Mouse (Mus musculus): ENCODE data around the gene Slc16a3. TPM values are rescaled to one million over a fixed set of nuclear protein-coding genes. Genes with fewer than 3 reads are reported as not detected.

The Slc16a3 gene
- total and polyA plus RNA-seq, 2 experiments from 2014 or later, result 3.6 to 9.0 TPM

DNA sequence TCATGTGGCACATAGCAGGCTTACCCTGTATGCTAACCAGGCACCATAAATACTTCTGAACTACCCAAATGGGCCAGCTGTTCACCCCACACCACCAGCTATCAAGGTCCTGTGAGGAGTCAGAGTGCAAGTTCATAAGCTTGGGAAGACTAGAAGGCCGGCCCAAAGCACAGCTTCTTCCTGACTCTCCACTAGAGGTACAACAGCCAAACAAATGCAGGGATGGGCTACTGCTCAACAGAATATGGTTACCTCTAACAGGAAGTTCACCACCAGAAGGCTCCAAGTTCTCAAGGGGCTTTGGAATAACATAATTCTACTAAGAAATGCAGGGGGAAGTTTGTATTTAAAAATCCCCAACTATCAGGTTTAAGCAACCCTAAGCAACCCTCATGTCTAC lies 41.2 kb downstream of the Slc16a3 start:
- Histone ChIP-seq H3K36me3 (ENCODE audit: insufficient read depth) (0 out of 2 replicates have a peak, but pooled peaks cover 10% of the 10 kb centered on the region), H3K9ac (peak overlapping the region; percentile 99), H3K9me3 (ENCODE audit: low read length) (no peaks in the 10 kb centered on the region), H3K4me1 (ENCODE audit: insufficient read depth) (peaks cover 25% of the 10 kb centered on the region), H3K4me3 (ENCODE audit: low read depth, low read length) (peak overlapping the region; percentile 96), H3K4me2 (ENCODE audit: low read depth) (peak overlapping the region; percentile 71), H3K27me3 (ENCODE audit: insufficient read depth, low read length) (no peaks in the 10 kb centered on the region), H3K27ac (ENCODE audit: low read depth, low read length) (peak overlapping the region; percentile 96; the same call in 1 of the 2 replicates)
- TF ChIP-seq CTCF (IDR thresholded peaks at IDR 0.05; ENCODE audit: low read depth), result no peak
- 33% methylated on average over 1 of the region's 1 CpGs for WGBS
- ATAC-seq (no peak), DNase-seq (peak; percentile 8)

DNA sequence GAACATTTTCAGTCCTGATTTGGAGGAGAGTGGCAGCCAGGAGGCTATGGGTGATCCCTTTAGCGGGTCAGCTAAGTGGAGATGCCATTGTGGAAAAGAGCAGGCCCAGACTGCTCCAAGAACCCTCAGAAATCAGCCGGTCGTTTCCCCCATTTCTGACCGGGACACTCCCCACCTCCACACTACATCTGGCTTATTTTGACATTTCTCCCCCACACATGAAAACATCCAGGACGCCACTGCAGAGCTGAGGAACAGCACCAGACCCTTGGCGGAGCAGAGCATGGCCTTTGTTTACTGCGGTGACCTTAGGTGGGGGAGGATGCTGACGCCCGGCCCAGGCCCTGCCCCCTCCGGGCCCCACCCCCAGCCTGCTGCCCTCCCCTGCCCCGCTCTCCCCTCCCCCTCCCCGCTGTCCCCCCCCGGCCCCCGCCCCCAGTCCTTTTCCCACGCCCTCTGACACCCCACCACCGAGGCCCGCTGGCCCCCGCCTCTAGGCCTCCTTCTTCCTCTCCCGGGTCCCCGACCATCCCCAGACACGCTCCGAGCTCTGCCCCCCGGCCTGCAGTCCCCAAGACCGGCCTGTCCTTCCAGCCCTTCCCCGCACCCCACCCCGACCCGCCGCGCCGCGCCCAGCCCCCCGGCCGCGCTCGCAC lies 42.0 kb downstream of the Slc16a3 start:
- WGBS, result 2% methylated on average over 30 of the region's 35 CpGs
- DNase-seq, result peak; percentile 25
- peak overlapping the region; percentile 96 for H3K27ac ChIP-seq (ENCODE audit: low read depth, low read length)
- ATAC-seq, result peak; percentile 25; the same call in 1 of the 2 replicates
- peaks cover 25% of the 10 kb centered on the region for H3K4me1 ChIP-seq (ENCODE audit: insufficient read depth)
- H3K36me3 ChIP-seq (ENCODE audit: insufficient read depth), result 0 out of 2 replicates have a peak, but pooled peaks cover 8% of the 10 kb centered on the region
- H3K4me3 ChIP-seq (ENCODE audit: low read depth, low read length), result peak overlapping the region; percentile 96
- peak overlapping the region; percentile 99 for H3K9ac ChIP-seq
- no peaks in the 10 kb centered on the region for H3K27me3 ChIP-seq (ENCODE audit: insufficient read depth, low read length)
- H3K9me3 ChIP-seq (ENCODE audit: low read length), result no peaks in the 10 kb centered on the region
- TF ChIP-seq CTCF (IDR thresholded peaks at IDR 0.05; ENCODE audit: low read depth), result no peak
- peak overlapping the region; percentile 71 for H3K4me2 ChIP-seq (ENCODE audit: low read depth)

DNA sequence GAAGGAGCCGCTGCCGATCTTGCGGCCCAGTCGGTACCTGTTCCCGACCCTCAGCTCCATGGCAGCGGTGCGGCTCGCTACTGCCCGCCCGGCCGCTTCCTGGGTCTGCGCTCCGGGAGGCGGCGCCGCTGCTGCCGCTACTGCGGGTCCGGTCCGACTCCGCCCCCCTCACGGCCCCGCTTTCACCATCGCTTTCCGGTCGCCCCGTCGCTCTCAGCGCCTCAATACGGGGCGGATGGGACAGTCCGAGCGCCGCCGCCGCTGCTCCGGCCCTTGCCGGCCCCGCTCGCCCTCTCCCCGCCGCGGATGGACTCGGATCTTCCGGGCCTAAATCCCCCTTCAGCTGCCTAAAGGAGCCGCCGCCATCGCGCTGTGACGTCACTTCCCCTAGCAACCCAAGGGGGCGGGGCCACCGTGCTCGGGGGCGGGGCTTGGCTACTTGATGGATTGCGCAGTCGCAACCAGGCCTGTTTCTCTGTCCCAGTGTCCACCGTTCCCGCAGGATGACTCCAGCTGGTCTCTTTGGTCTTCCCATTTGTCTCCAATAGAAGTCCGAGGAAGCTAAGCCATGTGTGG lies 42.8 kb downstream of the Slc16a3 start, which contains the start of gene Csnk1d:
Gene Csnk1d (minus strand): TSS at position 380 of the 576 bp plus-strand sequence.
- peak within 1 kb of the TSS; percentile 96 for H3K27ac ChIP-seq (ENCODE audit: low read depth, low read length)
- H3K27me3 ChIP-seq (ENCODE audit: insufficient read depth, low read length), result no peaks in the 10 kb centered on the region
- ATAC-seq (peak; percentile 94), DNase-seq (peak; percentile 98)
- H3K4me1 ChIP-seq (ENCODE audit: insufficient read depth), result peaks cover 25% of the 10 kb centered on the region
- peak within 1 kb of the TSS; percentile 99 for H3K9ac ChIP-seq
- H3K9me3 ChIP-seq (ENCODE audit: low read length), result no peaks in the 10 kb centered on the region
- H3K4me3 ChIP-seq (ENCODE audit: low read depth, low read length), result peak within 1 kb of the TSS; percentile 96
- 2% methylated on average over 49 of the region's 59 CpGs for WGBS
- peak within 1 kb of the TSS; percentile 71 for H3K4me2 ChIP-seq (ENCODE audit: low read depth)
- TF ChIP-seq CTCF (IDR thresholded peaks at IDR 0.05; ENCODE audit: low read depth), result peak; percentile 33; the same call in 1 of the 2 replicates
- H3K36me3 ChIP-seq (ENCODE audit: insufficient read depth), result 0 out of 2 replicates have a peak, but pooled peaks cover under 1% of the 10 kb centered on the region

DNA sequence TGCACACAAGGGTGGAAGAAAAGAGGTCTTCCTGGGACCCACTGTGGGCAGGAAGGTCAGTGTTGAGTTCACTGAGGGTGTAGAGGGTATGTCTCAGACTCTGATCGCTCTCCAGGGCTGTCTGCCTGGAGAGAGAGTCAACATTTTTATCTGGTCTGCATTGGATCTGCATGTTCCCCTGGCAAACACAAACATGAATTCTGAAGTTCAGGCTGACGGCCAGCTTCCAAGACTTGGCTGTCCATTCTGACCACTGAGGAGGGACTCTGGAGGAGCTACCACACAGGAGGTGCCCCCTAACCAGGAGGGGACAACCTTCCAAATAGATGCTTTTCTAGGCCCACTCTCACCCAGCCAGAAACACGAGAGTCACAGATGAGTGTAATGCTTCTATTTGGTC lies 43.5 kb downstream of the Slc16a3 start:
- no peaks in the 10 kb centered on the region for H3K36me3 ChIP-seq (ENCODE audit: insufficient read depth)
- WGBS, result 56% methylated on average over 3 of the region's 3 CpGs
- H3K4me2 ChIP-seq (ENCODE audit: low read depth), result peak overlapping the region; percentile 71
- H3K27ac ChIP-seq (ENCODE audit: low read depth, low read length), result peak overlapping the region; percentile 96
- peak; percentile 6; the same call in 1 of the 2 replicates for ATAC-seq
- no peaks in the 10 kb centered on the region for H3K27me3 ChIP-seq (ENCODE audit: insufficient read depth, low read length)
- H3K4me3 ChIP-seq (ENCODE audit: low read depth, low read length), result peak overlapping the region; percentile 96
- H3K9me3 ChIP-seq (ENCODE audit: low read length), result no peaks in the 10 kb centered on the region
- TF ChIP-seq CTCF (IDR thresholded peaks at IDR 0.05; ENCODE audit: low read depth), result no peak
- no peak for DNase-seq
- peaks cover 25% of the 10 kb centered on the region for H3K4me1 ChIP-seq (ENCODE audit: insufficient read depth)
- peak overlapping the region; percentile 99 for H3K9ac ChIP-seq

DNA sequence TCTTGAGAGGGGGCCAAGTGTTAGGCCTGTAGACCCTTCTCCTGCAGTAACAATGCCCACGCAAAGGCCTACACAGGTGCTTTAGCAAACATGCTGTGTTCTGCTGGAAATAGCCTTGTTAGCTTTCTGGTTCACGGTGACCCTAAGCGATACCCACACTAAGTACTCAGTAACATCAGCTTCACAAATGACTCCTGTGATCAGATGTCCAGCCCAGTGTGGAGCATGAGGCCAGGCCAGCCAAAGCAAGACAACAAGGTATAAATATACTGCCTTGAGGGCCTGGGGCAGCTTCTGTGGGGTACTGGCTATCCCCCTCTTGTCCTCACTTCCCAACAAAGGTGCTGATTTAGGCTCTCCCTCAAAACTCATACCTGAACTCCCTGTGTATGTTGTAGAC lies 44.8 kb downstream of the Slc16a3 start:
- TF ChIP-seq CTCF (IDR thresholded peaks at IDR 0.05; ENCODE audit: low read depth), result no peak
- Histone ChIP-seq H3K36me3 (ENCODE audit: insufficient read depth) (no peaks in the 10 kb centered on the region), H3K9me3 (ENCODE audit: low read length) (no peaks in the 10 kb centered on the region), H3K9ac (no peak overlapping the region), H3K27ac (ENCODE audit: low read depth, low read length) (no peak overlapping the region), H3K4me3 (ENCODE audit: low read depth, low read length) (no peak overlapping the region), H3K4me2 (ENCODE audit: low read depth) (no peak overlapping the region), H3K27me3 (ENCODE audit: insufficient read depth, low read length) (no peaks in the 10 kb centered on the region), H3K4me1 (ENCODE audit: insufficient read depth) (peaks cover 24% of the 10 kb centered on the region)
- whole genome bisulfite sequencing, result 96% methylated on average over 3 of the region's 3 CpGs
- DNase-seq, result no peak
- ATAC-seq, result no peak

DNA sequence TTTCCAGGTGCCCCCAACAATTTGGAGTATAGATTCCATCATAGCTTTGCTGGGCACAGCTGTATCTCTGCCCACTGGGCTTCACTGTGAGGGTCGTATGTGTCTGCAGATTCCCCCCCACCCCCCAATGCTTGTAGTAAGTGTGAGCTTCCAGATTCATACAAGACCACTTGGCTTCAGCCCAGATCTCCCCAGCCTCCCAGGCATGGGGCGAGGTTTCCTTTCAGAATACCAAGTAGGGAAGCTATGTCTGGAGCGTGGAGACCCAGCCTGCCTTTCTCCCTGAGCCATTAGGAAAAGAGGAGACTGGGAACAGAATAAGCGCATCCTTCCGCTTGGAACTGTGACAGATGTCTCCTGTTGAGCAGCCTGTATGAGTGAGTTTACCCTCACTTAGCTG lies 45.3 kb downstream of the Slc16a3 start:
- no peak for ATAC-seq
- 55% methylated on average over 5 of the region's 5 CpGs for WGBS
- Histone ChIP-seq H3K27ac (ENCODE audit: low read depth, low read length) (no peak overlapping the region), H3K4me1 (ENCODE audit: insufficient read depth) (peaks cover 19% of the 10 kb centered on the region), H3K4me2 (ENCODE audit: low read depth) (no peak overlapping the region), H3K36me3 (ENCODE audit: insufficient read depth) (no peaks in the 10 kb centered on the region), H3K9ac (no peak overlapping the region), H3K4me3 (ENCODE audit: low read depth, low read length) (no peak overlapping the region), H3K9me3 (ENCODE audit: low read length) (no peaks in the 10 kb centered on the region), H3K27me3 (ENCODE audit: insufficient read depth, low read length) (no peaks in the 10 kb centered on the region)
- no peak for DNase-seq
- no peak for TF ChIP-seq CTCF (IDR thresholded peaks at IDR 0.05; ENCODE audit: low read depth)

DNA sequence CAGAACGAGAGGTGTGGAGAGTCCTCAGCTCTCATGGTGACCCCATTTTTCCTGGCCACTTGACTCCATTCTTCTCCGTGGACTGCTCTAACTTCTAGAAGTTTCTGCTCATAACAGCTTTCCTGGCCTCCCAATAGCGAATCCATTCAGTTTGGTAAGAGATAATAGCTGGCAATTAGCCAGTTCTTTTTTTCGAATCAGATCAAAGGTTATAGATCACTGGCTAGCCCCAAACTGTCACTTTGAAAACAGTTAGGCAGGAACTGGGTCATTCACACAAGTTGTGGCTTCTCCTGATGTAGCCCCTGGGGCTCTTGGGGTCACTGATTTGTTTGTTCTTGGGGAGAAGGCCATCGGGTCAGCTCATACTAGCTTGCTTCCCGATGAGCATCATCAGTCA lies 46.5 kb downstream of the Slc16a3 start:
- no peak overlapping the region for H3K27ac ChIP-seq (ENCODE audit: low read depth, low read length)

More for the DNA sequence above, 46.5 kb downstream of the Slc16a3 start:
- 88% methylated on average over 6 of the region's 6 CpGs for WGBS
- H3K4me1 ChIP-seq (ENCODE audit: insufficient read depth), result peaks cover 9% of the 10 kb centered on the region; the same call in 1 of the 2 replicates
- H3K27me3 ChIP-seq (ENCODE audit: insufficient read depth, low read length), result no peaks in the 10 kb centered on the region
- no peak overlapping the region for H3K4me3 ChIP-seq (ENCODE audit: low read depth, low read length)
- no peaks in the 10 kb centered on the region for H3K36me3 ChIP-seq (ENCODE audit: insufficient read depth)
- H3K9ac ChIP-seq, result no peak overlapping the region
- DNase-seq, result no peak
- H3K4me2 ChIP-seq (ENCODE audit: low read depth), result no peak overlapping the region
- no peak for TF ChIP-seq CTCF (IDR thresholded peaks at IDR 0.05; ENCODE audit: low read depth)
- ATAC-seq, result no peak
- H3K9me3 ChIP-seq (ENCODE audit: low read length), result no peaks in the 10 kb centered on the region
